Mouse (Mus musculus) spleen, embryonic (tissue): ENCODE measurements around the gene BC052040.

Experiments used
- CTCF ChIA-PET: fragments of 350-600 bp; sonication (Branson Sonifier 250); formaldehyde crosslinking; loops from one replicate; lab custom pipeline; 2022; lab: Charles Lee

BC052040 gene

DNA sequence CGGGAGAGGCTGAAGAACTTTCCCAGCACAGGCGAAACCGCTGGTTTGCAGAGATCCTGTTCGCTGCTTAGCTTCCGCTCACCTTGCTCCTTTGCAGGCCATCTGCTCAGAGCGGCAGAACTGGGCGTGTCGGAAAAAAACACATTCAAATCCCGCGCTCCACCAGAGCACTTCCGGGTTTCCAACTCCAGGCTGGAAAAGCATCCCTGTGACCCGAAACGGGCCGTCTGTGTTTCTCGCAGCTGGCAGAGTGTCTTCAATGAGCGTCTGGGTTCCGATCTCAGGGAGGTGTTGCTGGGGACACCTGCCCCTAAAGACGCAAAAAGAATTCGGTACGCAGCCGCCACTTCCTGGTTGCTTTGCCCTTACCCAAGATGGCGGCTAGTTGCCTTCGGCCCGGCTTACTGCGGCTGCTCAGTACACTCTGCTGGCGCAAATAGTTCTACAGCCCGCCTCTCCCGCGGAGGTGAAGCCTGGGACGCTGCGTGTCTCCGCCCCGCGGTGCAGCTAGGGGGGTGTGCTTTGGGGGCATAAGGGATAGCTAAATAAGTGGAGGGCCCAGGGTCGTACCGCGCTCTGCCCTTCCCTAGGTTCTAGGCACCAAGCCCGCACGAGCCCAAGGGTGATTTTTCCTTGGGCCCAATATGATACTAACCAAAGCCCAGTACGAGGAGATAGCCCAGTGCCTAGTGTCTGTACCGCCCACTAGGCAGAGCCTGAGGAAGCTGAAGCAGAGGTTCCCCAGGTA, at the start of gene BC052040:
TSS of gene BC052040 (plus strand) at position 476 of the 748 bp plus-strand sequence.
- CTCF ChIA-PET, result interaction anchor here (0.6 kb wide), 1 partner anchor 928 kb away, joined by 18 read pairs; no protein-coding TSS in a partner anchor

DNA sequence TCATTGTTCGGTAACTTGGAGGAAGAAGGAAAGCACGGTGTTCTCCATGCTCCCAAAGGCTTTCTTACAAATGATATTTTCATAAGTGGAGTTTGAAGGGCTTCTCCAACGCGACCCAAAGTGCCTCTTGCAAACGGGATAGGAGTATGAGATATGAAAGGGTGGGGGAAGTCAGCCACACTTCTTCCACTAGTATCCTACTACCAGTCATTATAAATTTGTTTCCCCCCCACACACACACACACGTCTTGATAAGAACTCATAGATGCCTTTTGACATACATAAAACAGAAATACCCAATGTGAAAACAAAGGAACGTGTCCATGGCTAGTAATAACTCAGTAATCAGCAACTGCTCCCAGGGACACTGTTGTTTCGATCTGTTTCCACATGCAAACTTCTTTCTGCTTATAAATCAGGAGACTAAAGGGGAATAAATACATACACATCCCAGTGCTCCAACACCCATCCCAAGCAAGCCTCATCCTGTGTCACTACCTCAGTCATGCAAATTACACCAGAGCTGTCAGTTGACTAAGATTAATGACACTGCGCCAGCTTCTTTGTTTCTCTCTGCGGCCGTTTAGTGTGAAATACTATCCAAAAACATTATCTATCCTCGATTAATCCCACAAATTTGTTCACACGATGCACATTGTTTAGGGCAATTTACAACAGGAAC, 43.4 kb upstream of the BC052040 start:
- CTCF ChIA-PET, result no interaction called here

DNA sequence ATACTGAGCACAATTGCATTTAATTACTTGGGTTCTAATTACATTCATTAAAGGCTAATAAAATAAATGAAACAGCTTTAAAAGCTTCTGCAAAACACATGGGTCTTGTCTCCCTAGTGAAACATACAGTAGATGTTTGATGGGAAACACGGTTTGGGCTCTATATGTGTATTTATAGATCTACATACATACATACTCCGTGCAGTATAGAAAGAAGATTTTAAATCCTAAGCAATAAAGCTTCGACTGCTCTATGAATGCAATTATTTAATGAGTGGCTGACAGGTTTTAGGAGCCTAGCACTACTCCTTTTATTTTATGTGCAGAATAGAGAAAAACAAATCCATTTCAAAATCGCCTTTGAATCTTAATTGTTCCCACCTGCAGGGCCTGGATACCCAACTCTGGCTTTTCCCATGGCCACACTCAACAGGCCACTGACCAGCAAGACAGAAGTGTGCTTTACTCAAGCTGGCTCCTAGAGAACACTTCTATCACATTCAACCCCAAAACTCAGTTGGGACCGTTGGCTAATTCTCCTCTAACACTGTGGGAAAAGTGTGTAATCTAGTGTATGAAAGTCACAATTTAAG, 42.7 kb upstream of the BC052040 start:
- CTCF ChIA-PET, result no interaction called here

DNA sequence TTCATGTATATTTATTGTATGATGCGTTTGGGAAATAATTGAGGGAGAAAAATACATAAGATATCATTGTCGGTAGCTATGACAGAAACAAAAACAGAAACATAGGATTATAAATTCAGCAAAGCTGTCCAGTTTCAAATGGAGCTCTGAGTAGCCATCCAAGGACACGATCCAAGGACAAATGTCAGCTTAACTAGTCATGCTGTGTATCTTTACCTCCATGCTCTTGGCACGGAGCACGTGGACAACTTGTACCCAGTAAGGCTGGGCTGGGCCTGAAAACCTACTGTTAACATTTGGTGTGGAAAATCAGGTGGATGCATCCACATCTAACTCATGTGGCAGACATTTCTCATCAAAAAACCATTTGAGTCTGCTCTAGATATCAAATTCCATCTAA, 41.8 kb upstream of the BC052040 start:
- CTCF ChIA-PET, result no interaction called here

DNA sequence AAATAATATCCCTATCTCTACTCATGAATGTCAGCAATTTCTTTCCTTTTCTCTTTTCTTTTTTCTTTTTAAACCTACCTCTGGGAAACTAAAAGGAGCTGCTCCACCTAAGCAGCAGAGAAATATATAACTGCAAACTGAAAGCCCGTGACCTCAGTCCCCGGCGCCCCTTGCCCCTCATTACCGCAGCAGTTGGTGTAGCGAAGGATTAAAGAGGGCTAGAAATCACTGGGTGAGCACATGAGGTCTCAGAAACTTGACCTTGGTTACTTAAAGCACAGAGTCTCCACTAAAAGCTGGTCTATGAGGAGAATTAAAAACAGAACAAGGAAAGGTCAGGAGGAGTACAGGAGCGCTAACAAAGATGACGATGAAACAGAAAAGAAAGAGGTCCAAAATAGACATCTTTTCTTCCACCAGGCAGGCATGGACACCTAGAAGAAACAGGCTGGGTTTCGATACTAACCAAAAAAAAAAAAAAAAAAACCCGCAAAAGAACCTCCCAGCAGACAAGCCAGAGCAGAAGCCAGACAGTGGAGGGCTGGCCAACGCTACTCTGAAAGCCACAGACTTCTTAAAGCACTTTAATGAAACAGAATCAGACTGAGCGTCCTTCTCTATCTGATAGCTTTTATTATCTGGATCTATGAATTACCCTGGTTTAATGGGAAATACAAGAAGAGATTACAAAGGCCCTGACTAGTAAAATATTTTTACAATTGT, 39.0 kb upstream of the BC052040 start:
- CTCF ChIA-PET, result no interaction called here

DNA sequence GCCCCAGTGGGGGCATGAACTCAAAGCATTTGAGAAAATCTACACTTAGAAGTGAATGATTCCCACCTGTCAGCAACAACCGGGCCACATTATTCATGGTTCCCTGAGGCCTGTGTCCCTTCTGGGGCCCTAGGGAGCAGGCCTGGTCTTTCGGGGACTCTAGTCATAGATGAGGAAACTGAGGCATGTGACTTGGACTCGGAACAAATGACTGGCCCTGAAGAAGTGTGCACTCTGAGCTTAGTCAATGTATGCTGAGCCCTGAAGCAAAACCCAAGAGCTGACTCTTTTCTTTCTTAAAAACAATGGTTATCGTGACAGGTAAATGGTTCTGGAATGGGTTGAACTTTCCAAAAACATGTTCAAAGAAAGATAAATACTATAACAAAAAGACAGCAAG, 38.3 kb upstream of the BC052040 start:
- CTCF ChIA-PET, result no interaction called here

DNA sequence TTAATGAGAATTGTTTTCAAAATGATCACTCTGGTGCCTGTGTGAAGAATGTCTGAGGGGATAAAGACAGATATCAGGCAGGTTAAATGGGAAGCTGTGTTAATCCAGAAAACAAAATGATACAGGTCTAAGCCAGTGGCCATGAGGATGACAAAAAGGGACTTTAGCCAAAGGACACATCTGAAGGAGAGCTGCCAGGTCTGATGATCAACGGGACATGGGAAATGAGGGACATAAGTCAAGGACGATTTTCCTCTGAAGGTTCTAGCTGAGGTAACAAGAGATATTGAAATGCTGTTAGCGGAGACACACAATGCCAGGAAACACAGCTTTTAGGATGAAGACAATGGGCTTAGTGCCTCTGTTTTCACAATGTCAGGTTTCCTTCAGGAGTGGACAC, 29.6 kb upstream of the BC052040 start:
- CTCF ChIA-PET, result no interaction called here

DNA sequence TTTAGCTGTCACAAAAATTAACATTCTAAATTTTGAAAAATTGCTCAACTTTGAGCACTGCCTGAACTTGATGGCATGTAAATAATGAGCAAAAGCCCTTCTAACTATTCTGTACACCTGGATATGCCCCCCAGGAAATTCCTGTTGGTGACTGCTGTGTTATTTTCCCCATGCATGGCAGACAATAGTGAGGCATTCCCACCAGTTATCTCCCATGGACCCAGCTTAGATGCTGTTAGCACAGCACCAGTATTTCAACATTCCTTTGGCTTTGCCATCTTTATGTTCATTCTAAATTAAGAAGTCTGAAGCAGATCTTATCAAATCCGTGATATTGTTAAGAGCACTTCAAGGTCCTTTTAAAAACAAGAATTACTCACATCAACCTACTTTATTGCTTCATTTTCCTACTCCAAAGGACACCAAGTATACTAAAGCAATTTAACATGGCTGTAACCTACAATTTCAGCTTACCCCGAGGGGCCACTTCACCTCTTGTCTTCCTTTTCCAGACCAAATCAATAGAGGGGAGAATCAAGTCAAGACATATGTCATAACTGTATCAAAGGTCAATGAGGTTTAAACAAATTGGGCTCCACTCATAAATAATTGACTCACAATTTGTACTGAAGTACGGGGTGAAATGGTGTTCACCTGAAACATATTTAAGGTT, 19.2 kb upstream of the BC052040 start:
- CTCF ChIA-PET, result no interaction called here

DNA sequence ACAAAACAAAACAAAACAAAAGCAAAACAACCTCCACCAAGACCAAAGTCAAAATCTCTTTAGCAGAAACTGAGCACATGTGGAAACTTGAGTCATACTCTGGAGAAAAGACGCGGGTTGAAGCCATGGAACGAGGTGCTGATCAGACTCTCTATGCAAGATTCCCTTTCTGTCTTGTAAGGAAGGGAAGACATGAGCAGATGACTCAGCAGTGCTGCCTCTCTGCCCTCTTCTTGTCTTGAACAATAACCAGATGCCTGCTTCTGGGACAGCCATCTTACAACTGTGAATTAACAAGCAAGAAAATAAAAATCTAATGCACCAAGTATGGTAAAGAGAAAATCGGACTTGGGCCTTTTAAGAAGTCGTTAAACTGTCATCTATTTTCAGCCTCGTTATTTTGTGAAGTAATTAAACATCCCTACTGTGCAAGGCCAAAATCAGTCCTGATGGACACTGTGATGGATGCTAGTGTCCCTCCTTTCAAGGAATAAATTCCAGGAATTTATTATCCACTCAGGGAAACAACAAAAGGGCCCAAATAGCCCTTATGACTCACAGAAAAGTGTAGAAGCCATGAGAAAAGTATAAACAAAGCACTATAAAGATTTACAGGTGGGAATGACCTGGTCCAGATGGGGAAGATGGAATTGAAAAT, 18.0 kb upstream of the BC052040 start:
- CTCF ChIA-PET, result no interaction called here

DNA sequence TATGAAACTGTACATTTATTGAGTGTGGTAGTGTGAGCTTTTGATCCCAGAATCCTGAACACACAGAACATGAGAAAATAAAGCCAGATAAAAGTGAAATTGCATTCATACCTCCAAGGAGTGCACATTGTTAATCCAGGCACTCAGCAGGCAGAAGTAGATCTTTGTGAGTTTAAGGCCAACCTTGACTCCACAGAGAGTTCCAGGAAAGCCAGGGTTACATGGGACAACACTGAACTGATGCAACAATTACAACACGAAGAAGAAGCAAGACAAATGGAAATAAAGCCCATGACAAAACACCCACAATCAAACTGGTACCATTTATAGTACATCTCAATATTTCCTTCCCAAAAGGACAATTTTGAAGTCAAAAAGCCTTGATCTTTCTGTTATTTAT, 9.5 kb upstream of the BC052040 start:
- CTCF ChIA-PET, result no interaction called here

DNA sequence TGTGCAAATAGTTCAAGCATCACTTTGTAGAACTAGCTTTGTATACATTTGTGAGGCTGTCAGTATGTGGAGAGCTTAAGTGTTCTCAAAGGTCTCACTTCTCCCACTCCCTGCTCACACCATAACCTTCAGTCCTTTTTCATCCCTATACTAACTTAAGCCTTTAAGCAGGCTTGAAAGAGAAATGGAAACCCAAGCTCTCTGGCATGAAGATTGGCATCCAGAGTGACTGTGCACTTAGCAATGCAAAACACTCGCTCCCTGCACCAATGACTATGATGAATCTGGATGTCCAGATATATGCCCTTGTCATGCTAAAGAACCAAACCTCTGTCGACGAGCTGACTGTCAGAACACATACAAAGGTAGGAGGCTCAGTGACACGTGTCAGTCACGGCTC, 6.7 kb upstream of the BC052040 start:
- CTCF ChIA-PET, result no interaction called here

DNA sequence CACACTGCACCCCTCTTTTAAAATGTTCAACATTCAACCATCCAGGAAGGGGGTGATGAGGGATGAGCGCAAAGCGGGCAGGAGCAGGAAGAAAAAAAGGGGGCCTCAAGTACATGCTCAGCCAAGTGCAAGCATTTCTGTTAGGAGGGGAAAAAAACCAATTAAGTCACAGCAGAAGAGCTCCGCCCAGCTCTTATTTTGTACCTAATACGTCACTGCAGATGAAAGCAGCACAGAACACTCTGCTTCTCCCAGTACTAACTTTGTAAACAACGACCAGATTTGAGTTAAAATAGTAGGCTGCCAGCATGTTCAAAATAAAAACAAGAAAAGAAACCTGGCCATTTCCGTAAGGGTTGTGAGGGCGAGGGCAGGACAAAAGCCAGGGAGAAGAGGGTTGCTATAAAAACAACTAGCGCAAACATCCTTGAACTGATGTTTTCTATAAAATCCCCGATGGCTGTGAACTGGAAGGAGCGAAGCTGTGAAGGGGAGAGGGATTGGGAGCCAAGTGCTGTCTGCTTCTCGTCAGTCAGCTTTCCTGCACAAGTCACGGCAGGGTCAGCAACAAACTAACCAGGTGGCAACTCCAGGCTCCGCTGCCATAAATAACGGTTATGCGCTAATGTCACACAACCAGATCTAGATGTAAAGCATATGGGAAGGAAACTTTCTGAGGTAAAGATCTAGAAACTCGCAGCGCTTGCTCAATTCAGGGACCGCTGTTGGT, 2.2 kb upstream of the BC052040 start:
- CTCF ChIA-PET, result no interaction called here

DNA sequence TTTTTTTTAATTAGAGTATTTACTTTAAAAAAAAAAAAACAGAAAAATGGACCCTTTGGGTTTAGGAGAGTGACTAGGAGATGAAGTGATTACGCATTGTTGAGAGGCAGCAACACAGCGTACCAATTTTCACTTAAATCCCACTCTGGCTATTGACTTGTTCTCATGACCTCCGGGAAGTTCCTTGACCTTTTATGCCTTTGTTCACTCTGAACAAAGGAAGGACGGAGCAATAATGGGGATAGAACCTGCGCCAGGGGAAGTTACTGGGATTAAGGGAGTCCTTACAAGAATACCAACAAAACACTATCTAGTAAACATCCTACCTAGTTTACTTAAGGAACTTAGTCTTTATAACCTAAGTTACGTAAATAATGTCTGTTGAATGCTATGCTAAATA, 1.5 kb upstream of the BC052040 start:
- CTCF ChIA-PET, result no interaction called here

DNA sequence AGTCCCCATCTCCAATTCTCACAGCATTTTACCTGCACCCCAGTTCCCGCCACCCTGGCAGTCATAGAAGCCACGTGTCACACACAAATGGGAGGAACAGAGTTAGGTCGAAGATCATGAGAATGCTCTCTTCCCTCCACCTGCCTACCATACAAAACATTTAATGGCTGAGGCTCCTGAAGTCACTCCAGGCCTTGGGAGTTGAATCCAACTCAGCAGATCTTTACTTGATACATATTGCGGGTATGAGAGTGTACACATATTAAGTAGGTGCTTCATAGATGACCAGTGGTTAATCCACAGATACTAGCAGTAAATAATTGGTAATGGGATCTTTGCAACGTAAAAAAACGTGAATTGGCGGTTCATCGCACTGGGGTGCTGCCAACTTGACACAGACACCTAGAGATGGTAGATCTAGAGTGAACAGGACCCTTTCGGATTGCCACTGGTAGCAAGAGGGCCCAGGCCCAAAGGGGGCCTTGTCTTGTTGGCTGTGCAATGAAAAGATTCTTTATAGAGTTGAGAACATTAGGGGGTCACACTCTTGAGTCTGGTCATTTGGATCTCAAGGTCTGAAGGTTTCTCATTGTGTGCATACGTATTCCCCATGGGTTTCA, 583 bp downstream of the BC052040 start:
- CTCF ChIA-PET, result no interaction called here

DNA sequence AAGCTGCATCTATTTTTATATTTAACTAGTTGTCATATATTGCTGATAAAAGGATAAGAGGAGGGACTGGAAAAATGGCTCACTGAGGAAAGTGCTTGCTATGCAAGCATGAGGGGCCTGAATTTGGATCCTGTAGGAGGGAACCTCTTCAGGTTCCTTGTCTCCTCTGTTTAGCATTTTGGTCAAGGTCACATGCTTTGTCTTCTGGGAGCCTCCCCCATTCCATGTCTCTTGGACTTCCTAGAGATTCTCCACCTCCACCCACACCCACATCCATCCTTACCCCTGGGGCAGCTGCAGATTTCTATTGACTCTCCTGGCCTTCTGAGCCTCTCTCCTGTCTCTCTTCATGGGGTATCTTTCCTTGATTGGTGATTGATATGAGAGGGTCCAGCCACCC, 2.3 kb downstream of the BC052040 start:
- CTCF ChIA-PET, result no interaction called here

DNA sequence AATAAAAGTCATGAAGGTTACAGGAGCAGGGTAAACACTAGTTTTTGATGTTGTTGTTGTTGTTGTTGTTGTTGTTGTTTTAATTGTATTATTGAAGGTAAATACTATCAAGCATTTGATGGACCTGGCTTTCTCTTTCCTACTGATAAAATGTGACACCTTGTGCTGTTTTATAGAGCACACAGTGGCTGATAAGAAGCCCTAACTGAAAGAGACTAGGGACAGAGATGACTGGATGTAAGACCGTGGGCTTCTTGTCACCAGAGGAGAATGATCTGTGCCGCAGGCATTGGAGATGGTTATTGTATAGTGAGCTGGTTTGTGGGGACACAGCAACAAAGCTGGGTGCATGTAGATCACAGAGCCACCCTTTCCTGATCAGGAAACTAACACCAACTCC, 9.1 kb downstream of the BC052040 start:
- CTCF ChIA-PET, result no interaction called here

DNA sequence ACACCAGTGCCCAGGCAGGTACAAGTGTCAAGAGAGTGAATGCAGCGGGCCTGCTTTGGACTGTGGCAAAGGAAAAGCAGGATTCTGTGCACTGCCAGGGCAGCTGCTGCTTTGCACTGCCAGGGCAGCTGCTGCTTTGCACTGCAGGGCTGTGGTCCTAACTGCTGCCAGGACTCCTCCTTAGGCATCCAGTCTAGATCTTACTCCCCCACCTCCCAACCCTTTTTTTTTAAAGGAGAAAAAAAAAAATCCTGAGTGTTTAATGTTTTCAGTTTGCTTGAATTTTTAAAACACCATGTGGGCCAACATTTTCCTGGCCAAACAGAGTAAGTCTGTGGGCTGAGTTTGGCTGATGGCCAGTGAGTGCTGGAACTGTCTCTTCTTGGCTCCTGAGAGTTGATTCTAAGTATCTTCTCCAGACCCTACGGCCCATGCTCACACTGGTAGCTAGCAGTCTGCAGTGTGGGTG, 11.2 kb downstream of the BC052040 start:
- CTCF ChIA-PET, result interaction anchor here (0.7 to 1.6 kb wide), 2 partner anchors 10 to 1883 kb away, joined by 3 to 4 read pairs; no protein-coding TSS in a partner anchor

DNA sequence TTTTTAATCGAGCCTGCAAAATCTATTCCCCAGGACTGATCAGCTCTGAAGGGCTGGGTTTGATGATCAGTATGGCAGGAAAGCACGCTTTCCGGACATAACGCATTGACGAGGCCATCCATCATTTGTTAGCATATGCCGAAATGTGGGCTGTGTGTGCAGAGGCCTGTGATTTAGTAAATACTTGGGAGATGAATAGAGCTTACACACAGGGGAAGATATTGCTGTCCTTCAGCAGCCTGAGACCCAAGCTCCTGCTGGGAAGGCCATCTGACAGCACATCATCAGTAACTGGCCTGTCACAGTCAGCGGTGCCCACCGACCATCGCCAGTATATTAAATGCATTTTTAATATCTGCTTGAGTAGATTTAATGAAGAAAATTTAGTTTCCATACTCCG, 15.5 kb downstream of the BC052040 start:
- CTCF ChIA-PET, result no interaction called here

DNA sequence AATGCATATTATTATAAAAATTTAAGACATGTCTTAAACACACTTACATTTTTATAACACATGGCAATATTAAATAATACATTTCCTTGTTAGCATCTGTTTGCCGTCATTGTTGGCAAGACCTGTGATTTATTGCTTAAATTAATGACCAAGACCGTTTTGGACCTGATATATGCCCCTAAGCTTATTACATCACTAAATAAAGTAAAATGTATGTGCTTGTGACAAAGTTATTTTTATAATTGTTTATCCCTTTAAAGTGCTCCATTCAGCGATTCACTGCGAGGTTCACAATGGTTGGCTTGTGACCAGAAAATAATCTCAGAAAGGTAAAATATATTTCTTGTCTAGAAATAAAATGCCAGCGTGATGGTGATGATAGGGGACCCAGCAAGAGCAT, 16.8 kb downstream of the BC052040 start:
- CTCF ChIA-PET, result no interaction called here

DNA sequence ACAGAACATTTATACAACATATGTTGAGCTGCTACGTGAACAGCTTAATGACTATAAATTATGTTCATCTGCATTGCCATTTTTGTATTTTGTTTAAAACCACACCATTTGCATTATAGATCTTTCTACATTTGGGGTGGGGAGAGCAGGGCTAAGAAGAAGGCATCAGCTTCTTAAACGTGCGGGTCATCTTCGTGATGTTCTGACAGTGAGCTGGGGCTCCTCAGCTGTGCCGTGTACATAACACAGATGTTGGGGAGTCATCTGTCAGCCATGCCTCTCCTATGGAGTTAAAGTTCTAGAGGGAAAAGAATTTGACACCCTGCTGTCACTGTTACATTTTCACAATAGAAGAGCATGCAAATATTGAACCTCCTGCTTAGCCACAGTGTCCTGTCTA, 19.2 kb downstream of the BC052040 start:
- CTCF ChIA-PET, result no interaction called here
